Mouse (Mus musculus) heart, adult 9 months (tissue): ENCODE data around the gene Csf2rb.
"Not testable (repeated sequence)": the region's sequence is repeated elsewhere in the genome, so short reads cannot be mapped to it uniquely, and the experiment has no call there.

Experiments
- DNase-seq, 2 experiments: peaks; one replicate each; pipeline ENCODE4 v3.0.0; 2022; ENCODE audit warnings: low spot score in 2 of 2

The Csf2rb gene

GRCm38 (mm10) chr15:78325671-78326339 is at the start of gene Csf2rb:
Gene Csf2rb, plus strand, starts transcription at chr15:78325752.
- DNase-seq = peak; percentile 35 to 47

DNA sequence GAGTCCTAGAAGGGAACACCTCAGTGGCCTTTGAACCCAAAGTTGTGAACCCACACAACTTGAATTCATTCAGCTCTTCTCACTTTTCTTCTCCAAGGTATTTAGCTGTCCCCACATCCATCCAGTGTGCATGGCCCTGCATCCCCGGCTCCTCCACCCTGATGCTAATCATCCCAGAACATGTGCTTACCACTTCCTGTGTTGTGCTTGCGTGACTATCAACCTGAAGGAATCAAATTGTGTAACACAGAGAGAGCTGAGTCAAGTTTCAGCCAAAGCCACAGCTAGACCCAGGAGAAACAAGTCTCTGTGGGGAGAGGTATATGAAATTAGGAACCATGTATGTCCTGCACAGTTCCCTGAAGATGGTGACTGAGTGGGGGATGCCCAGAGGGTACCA is 47.2 kb upstream of the Csf2rb start:
- no peak for DNase-seq

- no peak for DNase-seq
These were observed 37.6 kb upstream of the Csf2rb start for GRCm38 (mm10) chr15:78287941-78288340.

GRCm38 (mm10) chr15:78289775-78290174 is 35.8 kb upstream of the Csf2rb start:
- not testable (repeated sequence) for DNase-seq

GRCm38 (mm10) chr15:78293228-78293627 is 32.3 kb upstream of the Csf2rb start:
- peak in 1 of 2 experiments; percentile 52 for DNase-seq

- no peak for DNase-seq
These were observed 31.8 kb upstream of the Csf2rb start for GRCm38 (mm10) chr15:78293716-78294115.

DNA sequence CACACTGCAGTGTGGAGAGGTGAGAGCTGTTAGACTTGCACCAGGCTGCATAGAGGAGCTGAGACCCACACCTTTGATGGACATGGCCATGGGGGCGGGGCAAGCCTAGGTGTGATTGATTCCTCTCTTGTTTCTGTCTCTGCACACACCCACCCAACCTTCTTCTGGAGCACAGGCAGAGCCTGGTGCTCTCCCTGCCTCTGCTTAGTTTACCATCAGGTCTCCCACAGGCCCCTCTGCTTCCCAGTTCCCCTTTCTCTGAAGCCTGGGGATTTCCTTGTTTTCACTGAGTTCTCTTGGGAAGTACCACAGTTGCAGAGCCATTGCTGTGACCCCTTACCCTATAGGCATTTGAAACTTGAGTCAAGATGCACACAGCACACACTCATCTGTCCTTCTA is 27.0 kb upstream of the Csf2rb start:
- no peak for DNase-seq

- DNase-seq = no peak
These were observed 25.9 kb upstream of the Csf2rb start for GRCm38 (mm10) chr15:78299641-78300040.

DNA sequence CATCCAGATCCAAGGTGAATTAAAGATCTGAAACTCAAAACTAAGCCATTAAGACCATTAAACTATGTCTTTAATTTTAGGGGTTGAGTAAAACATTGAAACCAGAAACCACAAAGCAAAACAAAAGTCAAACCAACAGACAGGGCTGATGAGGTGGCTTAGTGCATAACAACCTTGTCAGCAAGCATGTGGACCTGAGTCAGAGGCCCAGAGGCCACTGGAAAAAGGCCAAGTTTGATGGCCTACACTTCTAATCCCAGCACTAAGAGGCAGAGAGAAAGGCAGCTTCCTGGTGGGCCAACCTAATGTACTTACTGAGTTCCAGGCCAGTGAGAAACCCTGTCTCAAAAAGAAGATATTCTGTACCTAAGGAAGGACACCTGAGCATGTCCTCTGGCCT is 24.8 kb upstream of the Csf2rb start:
- DNase-seq = no peak

GRCm38 (mm10) chr15:78302718-78303117 is 22.8 kb upstream of the Csf2rb start:
- DNase-seq = no peak

GRCm38 (mm10) chr15:78303665-78304233 is 21.8 kb upstream of the Csf2rb start:
- no peak for DNase-seq

DNA sequence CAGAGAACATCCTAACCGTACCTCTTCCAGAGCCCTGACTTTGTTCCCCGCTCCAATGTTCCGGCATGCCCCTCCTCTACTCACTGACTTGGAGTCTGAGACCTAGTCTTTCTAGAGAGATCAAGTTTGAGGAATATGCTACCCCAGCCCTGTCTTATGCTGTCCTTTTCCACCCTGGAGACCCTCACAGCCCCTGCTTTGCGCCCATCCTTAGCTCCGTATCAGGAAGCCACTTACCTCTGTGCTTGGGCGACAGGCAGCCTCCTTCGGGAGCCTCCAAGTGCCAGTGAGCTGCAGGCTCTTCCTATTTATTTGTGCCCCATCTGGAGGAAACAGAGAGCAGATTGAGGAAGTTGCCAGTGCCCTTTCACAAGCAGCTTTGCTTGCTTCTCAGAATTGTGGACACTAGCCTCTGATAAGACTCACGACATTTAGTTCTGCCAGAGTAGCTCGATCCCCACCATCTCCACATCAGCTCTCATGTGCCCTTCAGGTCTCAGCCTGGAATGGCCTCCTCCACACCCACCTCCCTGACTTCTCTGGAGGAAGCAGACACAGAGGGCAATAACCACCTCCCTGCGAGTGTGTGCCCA is 20.1 kb upstream of the Csf2rb start, which contains the start of gene Csf2rb2:
TSS of gene Csf2rb2 (minus strand) at position 381 of the 593 bp plus-strand sequence.
- DNase-seq = no peak

- DNase-seq = no peak
These were observed 15.7 kb upstream of the Csf2rb start for GRCm38 (mm10) chr15:78309865-78310264.

DNA sequence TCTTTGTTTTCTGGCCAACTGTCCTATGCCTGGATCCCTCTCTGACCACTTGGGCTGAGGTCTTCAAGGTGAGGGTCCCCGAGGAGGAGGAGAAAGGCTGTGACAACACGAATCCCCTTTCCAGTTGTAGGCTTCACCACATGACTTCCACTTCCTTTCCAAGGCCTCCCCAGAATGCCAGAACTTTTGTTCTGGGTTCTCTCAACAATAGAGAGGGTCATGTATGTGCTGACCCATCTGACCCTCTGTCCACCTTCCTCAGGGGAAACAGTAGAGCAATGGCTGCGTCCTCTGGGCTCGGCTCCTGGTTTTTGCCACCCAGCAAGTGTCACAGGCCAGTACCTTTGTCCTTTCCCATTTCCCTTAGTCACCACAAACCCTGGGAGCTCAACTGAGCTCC is 14.6 kb upstream of the Csf2rb start:
- no peak for DNase-seq

GRCm38 (mm10) chr15:78312421-78313233 is 12.9 kb upstream of the Csf2rb start:
- peak; percentile 43 to 50 for DNase-seq

GRCm38 (mm10) chr15:78313659-78314058 is 11.9 kb upstream of the Csf2rb start:
- DNase-seq = peak in 1 of 2 experiments; percentile 39

DNA sequence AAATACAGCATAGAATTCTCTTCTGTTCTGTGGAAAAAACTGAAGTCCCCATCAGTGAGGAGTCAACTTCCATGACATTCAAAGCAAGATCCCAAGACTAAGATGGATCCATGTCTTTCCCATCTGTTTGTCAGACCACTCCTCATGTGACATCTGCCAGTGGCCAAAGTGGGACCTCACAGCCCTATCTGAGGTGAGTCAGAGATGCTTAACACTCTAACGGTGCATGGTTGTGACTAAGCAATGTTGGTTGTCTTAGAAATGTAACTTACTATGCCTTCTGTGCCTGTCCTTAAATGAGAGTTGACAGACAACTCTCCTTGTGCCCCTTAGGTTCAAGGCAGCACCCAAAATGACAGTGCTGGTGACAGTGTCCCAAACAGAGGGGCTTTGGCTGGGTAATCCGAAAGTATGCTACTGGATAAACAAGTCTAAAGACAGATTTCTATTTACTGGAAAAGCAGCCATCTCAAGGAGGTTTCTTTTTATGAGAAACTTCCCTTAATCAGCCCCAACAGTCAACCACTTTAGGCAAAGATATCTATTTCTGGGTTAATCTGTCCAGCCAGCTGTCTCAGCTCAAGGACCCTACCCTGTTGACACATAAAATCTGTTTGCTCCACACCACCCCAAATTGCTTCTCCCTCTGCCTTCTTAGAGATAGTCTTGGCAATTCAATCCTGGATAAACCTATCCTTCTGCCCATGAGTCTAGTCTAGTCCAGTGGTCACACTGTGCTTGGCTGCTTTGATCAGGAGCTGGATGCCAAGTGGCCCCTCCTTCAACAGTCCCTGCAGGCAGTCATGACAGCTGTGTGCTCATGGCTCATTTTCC is 7.0 kb upstream of the Csf2rb start:
- DNase-seq = peak; percentile 44 to 48

GRCm38 (mm10) chr15:78320825-78321496 is 4.6 kb upstream of the Csf2rb start:
- DNase-seq = peak; percentile 76 to 82

DNA sequence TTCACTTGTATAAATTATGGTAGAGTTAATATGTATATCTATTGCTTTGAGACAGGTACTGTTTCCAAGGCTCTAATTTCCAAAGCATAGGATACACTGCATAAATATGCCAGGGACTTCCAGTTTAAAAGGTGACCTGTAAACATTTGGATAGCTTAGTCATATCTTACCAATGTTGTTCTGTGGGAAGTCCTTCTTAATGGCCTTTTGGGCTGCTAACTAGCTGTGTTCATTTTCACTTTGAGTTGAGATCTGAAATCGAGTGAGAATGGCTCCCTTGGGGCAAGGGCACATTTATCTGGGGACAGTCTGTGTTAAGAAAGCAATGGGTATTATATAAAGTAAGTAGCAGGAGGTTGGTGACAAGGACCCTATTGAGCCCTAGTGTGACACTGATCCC is 2.2 kb upstream of the Csf2rb start:
- no peak for DNase-seq

DNA sequence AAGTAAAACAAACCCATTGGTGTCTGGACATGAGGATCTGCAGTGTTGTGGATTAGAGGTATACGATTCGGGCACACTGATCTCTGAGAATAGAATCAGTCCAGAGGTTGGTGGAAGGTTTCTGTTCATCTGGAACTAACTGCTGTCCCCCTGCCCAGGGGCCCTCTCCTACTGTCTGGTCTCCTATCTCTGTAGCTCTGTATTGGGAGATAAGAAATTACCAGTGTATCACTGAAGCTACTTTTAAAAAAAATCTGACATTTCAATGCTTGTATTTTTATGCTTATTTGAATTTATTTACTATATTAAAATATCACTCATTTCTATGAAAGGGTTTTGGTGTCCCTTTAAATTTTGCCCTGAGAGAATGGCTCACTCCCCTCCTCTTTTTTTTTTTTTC is 1.3 kb upstream of the Csf2rb start:
- no peak for DNase-seq

- no peak for DNase-seq
These were observed 1.2 kb downstream of the Csf2rb start for GRCm38 (mm10) chr15:78326747-78327146.
